Mouse (Mus musculus) myocyte (in vitro differentiated cells): ENCODE measurements around the gene Cyp2g1. TPM values are rescaled to one million over a fixed set of nuclear protein-coding genes. Genes with fewer than 3 reads are reported as not detected.
"Not testable (repeated sequence)": the region's sequence is repeated elsewhere in the genome, so short reads cannot be mapped to it uniquely, and the experiment has no call there.

Experiments used
- H3K27me3 ChIP-seq: one replicate; pipeline ENCODE4 v1.6.1; 2011; ENCODE audit not compliant: control insufficient read depth, insufficient read depth, insufficient read length
- H3K36me3 ChIP-seq: one replicate; pipeline ENCODE4 v1.6.1; 2011; ENCODE audit not compliant: control insufficient read depth, insufficient read depth
- H3K4me2 ChIP-seq: one replicate; pipeline ENCODE4 v1.6.1; 2011; ENCODE audit warnings: low read depth, control low read depth
- H3K4me3 ChIP-seq: one replicate; pipeline ENCODE4 v1.5.1; 2011; ENCODE audit warnings: mild to moderate bottlenecking, control low read depth, moderate library complexity
- H3K79me2 ChIP-seq: one replicate; pipeline ENCODE4 v1.6.1; 2011; ENCODE audit not compliant: control insufficient read depth, insufficient read depth
- H3ac ChIP-seq: one replicate; pipeline ENCODE4 v1.6.1; 2011; ENCODE audit not compliant: control insufficient read depth, insufficient read length
- E2F4 ChIP-seq: IDR thresholded peaks from one replicate; pipeline ENCODE4 v1.6.1; 2011; ENCODE audit warnings: mild to moderate bottlenecking, control low read depth, moderate library complexity; ENCODE audit not compliant: insufficient read depth
- MYOD1 ChIP-seq, 3 experiments: IDR thresholded peaks; one replicate each; pipeline ENCODE4 v1.6.1; 2011; ENCODE audit warnings: control low read depth in 2 of 3, low read depth in 2 of 3, mild to moderate bottlenecking in 2 of 3, moderate library complexity in 1 of 3; ENCODE audit not compliant: insufficient read length in 2 of 3, control insufficient read depth in 1 of 3
- polyA plus RNA-seq: library from polyadenylated mRNA; unstranded; fragments of >200 nt; fragmentation: generic; extraction: Trizol; gene quantifications from one replicate; pipeline ENCODE4 v1.2.1, GENCODE M21; 2012; ENCODE audit warnings: missing spikeins

Gene Cyp2g1
- polyA plus RNA-seq, 1 experiment = not detected

DNA sequence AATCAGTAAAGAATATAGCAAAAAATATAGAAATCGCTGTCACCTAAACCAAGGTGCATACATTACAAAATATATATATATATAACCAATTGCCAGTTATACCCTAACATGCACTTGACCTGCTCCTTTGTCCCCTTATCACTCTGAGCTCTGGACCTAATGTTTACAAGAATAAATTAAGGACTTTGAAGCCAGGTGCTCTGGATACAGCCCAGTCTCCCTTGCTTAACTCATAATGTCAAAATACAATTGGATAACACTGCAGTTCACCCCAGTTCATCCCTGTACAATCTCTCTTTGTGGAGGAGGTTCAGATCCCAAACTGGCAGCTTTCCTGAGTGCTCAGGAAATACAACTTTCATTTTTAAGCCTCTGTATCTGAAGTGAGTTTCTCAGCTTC lies 7.7 kb upstream of the Cyp2g1 start:
- H3K36me3 ChIP-seq = no peaks in the 10 kb centered on the region
- no peak overlapping the region for H3K4me3 ChIP-seq
- TF ChIP-seq MYOD1 (IDR thresholded peaks at IDR 0.05; ENCODE audit: control insufficient read depth in 1 of 3, insufficient read length in 2 of 3, low read depth in 2 of 3) (no peak), E2F4 (no peak)
- H3ac ChIP-seq = no peak overlapping the region
- no peaks in the 10 kb centered on the region for H3K79me2 ChIP-seq
- no peaks in the 10 kb centered on the region for H3K27me3 ChIP-seq
- H3K4me2 ChIP-seq = no peak overlapping the region

DNA sequence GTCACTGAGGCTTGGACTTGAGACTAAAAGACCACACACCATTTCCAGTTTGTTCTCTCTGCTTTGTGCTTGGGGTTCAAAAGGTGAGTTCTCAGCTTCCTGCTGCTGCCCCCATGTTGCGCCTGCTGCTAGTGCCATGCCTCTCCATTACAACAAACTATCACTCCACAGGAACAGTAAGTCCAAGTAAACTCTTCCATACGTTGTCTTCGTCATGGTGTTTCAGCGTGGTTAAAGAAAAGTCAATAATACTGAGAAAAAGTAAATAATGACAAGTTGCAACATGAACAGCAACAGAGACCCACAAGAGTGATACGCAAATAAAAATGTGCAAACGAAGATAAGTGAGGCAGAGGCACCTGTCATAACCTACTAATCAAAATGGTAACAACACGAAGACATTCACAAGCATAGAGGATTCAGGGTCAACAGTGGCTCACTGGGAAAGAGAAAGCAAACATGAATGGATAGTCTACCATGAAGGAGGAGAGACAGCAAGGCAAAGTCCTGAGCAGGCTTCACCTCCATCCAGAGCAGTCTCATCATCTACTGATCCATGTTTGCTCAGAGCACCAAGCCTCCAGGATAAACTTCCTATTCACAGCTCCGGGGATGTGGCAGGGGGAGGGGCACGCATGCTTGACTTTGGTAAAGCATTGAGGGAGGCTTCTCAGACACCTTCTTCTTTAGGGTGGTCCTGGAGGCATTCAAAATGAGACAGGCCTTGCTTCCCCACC lies 23.0 kb downstream of the Cyp2g1 start:
- H3K36me3 ChIP-seq, H3K79me2 ChIP-seq, H3K4me2 ChIP-seq, H3ac ChIP-seq, H3K4me3 ChIP-seq, H3K27me3 ChIP-seq: not testable (repeated sequence)

DNA sequence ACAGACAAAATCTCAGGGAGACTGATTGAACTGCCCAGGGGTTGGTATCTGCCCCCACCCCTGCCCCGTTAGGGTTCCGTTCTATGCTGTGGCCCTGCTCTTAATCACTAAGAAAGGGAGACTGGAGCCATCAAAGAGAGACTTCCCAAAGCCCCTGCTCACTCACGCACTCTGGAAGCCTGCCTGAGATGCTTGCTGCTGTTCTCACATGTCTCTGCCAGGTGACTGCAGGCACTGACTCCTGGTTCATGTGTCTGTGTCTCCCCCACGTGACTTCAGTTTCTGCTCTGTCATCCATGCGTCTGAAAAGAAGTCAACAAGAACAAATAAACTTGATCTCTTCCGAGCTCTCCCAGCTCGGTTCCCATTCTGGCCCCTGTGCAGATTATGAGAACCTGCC lies 24.0 kb downstream of the Cyp2g1 start:
- not testable (repeated sequence) for H3K4me3 ChIP-seq, H3ac ChIP-seq, H3K79me2 ChIP-seq

DNA sequence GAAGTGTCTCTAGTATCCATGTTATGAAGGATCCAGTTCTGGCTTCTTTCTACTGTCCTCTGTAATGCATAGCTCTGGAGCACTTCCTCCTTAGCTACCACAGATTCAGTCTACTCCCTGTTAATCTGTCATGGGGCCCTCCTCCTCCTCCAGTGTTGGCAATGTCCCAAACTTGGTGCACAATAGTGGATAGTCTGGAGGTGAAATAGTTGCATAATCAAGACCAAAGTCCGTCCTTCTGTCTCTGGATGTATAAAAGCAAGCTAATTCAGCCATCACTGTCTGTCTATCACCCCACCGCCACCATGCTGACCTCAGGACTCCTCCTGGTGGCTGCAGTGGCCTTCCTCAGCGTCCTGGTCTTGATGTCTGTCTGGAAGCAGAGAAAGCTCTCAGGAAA lies 26.4 kb downstream of the Cyp2g1 start, which contains the start of gene Cyp2a5:
TSS of gene Cyp2a5 (plus strand) at position 247 of the 400 bp plus-strand sequence.
- H3ac ChIP-seq, H3K27me3 ChIP-seq, H3K4me2 ChIP-seq, H3K36me3 ChIP-seq, H3K79me2 ChIP-seq, H3K4me3 ChIP-seq: not testable (repeated sequence)

More for the DNA sequence above, 24.0 kb downstream of the Cyp2g1 start:
- not testable (repeated sequence) for H3K4me2 ChIP-seq, H3K27me3 ChIP-seq, H3K36me3 ChIP-seq

DNA sequence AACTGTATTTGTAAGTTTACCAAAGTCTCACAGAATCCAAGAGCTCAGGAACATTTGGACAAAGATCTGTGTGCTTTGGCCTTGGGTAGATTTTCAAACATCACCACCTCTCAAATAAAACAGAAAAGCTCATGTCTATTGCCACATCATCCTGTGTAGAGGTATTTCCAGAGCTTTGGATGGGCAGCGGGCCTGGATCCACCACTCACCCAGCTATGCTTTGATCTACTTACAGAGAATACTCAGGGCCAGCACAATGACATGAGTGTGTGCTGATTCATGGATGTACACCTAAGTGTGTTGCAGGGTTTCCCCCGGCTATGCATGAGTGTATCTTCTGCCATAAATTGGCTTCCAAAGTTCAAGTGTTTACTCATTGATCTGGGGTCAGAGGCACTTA lies 34.7 kb downstream of the Cyp2g1 start:
- H3K4me2 ChIP-seq, H3ac ChIP-seq, H3K4me3 ChIP-seq, H3K36me3 ChIP-seq, H3K79me2 ChIP-seq, H3K27me3 ChIP-seq: not testable (repeated sequence)

DNA sequence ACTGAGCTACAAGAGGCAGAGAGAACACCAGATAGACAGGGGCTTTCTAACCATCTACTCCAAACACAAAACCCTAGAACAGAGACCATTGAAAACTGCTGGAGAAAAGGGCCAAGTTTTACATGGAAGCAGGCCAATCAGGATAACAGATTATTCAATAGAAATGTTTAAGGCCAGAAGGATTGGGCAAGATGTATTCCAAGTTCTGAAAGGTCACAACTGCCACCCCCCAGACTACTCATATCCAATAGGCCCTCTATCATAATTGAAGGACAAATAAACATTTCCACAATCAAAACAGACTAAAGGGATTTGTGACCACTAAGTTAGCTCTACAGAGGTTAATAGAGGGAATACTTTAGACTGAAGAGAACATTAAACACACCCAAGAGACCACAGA lies 41.4 kb downstream of the Cyp2g1 start:
- H3K4me3 ChIP-seq, H3K27me3 ChIP-seq, H3K4me2 ChIP-seq, H3K79me2 ChIP-seq, H3K36me3 ChIP-seq, H3ac ChIP-seq: not testable (repeated sequence)

Other genes starting within 250 kb of the Cyp2g1 start
- gene Vmn1r185, start 190.4 kb upstream of the Cyp2g1 start, polyA plus RNA-seq = not detected
- gene Cyp2b23, start 122.5 kb upstream of the Cyp2g1 start, polyA plus RNA-seq = not detected
- not detected for gene Cyp2b19, start 51.8 kb upstream of the Cyp2g1 start, polyA plus RNA-seq
- not detected for gene Cyp2a5, start 26.4 kb downstream of the Cyp2g1 start, polyA plus RNA-seq
- not detected for gene Cyp2a22, start 130.5 kb downstream of the Cyp2g1 start, polyA plus RNA-seq
- gene Cyp2a12, start 220.2 kb downstream of the Cyp2g1 start, polyA plus RNA-seq = not detected